Mouse (Mus musculus): ENCODE measurements around the gene Nfic.

The Nfic gene

DNA sequence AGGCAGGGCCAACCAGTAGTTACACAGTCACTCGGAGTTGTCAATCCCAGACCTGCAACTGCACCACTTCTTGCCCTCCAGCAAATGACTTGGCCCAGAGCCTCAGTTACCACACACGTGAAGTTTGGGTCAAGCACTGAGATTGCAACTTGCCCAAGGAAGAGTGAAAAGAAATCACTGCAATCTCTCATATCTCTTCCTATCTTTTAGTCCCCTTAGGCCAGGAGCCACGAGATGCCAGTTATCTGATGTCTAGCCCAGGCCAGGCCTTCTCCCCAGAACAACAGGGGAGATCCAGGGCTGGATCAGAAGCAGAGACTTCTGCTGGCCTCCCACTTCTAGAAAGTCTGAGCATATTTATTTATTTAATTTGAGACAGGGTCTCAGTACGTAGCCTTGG is 99.9 kb downstream of the Nfic start:
- no peak for DNase-seq

DNA sequence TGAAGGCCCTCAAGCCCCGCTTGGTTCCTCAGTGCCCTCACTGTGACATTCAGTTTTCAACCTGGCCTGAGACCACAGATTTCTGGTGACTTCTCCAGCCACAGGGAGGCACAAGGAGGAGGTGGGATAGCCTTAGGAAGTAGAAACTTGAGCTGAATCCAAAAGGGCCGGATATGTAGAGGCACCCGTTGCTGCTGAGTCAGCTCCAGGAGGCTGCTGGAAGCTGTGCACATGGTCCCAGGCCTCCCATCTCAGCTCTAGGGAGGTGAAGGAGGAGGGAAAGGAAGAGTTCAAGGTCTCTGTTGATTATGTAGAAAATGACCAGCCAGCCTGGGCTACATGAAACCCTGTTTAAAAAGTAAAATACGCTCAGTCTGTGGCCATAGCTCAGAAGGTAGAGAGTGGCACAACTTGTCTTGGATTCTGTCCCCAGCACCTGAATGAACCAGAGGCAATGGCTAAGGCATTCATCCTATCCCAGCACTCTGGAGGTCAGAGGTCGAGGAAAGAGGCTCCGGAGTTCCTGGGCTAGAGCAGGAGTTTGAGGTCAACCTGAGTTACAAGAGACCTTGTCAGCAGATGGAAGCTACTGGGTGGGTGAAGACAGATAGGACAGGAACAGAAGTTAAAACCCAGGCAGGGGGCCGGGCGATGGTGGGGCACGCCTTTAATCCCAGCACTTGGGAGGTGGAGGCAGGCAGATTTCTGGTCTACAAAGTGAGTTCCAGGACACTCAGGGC is 100.5 kb downstream of the Nfic start:
- no peak for DNase-seq

DNA sequence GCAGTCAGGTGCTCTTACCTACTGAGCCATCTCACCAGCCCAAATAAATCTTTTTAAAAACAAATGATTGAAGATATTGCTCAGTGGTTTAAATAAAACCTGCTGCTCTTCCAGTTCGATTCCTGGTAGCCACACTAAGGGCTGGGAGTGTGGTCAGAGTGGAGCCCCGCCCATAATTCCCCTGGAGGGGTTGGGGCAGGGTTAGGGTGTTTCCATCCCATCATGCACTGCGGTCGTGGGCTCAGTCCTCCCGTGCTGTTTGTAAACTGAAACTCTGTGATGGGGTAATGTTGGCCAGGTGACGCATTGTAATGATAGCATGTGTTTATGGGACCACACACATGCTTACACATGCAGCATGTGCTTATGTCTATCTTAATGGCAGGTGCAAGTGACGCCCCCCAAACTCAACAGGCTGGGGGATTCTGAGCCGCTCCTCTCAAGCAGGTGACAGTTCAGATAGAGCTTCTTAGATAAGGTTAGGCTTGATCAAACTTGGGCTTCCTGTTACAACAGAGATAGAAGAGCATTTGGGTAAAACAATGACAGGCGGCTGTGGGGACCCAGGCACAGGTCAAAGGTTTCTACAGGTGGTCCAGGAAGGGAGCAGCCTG is 103.7 kb downstream of the Nfic start:
- DNase-seq = no peak

DNA sequence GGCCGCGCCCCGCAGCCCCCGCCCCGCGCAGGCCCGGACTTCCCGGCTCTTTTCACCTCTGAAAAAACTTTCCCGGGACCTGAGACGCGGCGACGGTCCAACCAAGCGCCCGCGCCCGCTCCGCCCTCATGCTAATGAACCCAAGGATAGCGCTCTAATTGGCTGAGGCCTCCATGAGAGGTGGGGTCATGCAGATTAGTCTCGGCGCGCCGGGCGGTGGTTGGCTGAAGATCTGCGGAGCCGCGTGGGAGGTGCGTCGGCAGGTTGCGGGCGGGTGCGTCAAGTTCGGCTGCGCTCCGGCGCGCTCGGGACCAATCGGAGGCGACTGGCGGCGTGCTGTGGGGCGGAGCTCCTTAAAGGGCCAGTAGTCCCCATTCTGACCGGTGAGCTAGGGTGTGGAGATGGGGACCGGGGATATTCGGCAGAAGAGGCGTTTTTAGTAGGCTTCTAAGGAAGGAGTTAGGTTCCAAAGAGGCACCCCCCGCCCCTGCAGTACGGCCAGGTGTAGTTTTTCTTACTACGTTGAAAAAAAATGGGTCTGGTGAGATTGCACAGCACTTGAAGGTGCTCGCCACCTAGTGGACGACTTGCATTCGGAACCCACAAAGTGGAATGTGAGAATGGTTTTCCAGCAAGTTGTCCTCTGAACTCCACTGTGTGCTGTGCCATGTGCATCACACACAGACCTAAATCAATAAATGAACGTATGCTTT is 104.9 kb downstream of the Nfic start, which contains the start of gene Hmg20b:
Hmg20b (minus strand) TSS at position 130 of the 713 bp plus-strand sequence.
- DNase-seq = peak; percentile 99 to 100

DNA sequence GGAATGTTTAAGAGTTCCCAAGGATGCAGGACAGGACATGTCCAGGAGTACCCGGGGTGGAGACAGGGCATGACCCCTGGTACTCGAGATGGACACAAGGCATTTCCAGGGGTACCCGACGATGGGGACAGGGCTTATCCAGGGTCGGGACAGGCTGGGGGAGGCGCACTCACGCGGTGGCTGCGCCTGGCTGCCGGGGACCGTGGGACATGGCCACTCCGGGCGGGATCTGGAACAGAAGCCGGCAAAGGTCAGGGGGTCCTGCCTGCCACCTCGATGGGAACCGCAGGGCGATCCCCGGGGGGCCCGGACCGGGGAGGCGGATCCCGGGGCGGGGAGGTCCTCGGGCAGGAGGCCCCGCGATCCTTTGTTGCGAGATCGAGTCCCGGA is 105.5 kb downstream of the Nfic start:
- DNase-seq = no peak

DNA sequence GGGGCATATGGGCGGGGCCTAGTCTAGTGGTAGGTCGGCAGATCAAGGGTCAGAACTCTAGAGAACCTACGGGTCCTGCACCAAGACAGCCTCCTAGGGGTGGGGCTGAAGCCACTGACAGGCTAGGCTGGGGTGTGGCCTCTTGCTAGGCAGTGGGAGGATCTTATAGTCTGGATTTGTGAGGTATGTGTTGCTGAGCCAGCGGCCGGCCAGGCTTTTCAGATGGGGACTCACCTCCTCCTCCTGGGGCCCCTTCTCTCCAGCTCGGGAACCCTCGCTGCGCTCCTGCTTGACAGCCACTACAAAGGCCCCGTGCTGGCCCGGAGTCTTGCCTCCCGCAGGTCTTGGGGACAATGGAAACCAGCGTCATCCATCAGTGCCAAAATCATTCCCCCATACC is 106.3 kb downstream of the Nfic start:
- peak; percentile 61 to 77 for DNase-seq

DNA sequence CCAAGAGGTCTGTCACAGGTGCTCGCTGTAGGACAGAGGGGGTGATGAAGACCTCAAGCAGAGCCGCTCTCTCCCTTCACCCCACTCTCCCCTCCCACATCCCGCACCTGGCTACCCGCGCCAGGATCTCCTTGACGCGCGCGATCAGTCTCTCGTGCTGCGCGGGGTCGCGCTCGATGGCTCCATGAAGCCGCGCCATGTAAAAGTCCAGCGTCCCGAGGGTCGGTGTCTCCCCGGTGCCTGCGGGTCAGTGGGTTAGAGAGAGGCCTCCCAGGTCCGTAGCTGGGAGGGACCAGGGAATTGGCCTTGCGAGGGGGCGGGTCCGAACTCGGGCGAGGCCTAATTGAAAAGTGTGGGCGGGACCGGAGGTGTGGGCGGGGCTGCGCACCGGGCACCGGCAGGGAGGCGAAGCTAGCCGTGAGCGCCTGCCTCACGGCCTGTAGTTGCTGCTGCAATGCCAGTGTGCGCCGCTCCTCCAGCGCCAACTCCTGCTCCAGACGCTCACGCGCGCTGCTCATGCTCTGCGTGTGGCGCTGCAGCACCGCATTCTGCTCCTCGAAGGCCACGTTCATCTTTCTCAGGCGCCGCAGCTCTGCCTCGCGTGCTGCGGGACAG is 108.9 kb downstream of the Nfic start:
- DNase-seq = peak; percentile 86 to 91

Measured in kidney, postnatal 4 days (tissue).